Mouse (Mus musculus): ENCODE data around the gene Rab23. TPM values are rescaled to one million over a fixed set of nuclear protein-coding genes. Genes with fewer than 3 reads are reported as not detected.

Rab23 gene
- polyA plus RNA-seq (2015; fragmentation: Nextera tagmentation; extraction: Ambion mirVana): 29.2 and 30.0 TPM in 2 replicates

DNA sequence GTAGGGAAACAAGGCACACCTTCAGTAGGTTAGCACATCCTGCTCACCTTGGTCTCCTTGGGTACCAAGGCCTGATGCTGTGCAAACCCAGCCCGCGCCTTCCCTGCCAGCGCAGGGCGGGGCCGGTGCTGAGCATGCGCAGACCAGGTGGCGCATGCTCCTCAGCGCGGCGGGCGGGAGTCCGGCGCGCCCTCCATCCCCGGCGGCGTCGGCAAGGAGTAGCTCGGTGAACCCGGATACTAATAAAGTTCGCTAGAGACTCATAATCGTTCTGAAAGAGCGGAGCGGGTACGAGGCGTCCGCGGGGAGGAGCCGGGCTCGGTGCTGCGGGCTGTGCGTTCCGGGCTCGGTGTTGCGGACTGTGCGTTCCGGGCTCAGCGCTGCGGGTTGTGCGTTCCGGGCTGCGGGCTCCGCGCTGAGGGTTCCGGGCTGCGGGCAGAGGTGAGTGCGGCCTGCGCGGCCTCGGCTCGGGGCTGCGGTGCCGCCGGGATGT lies at the start of gene Rab23:
Gene Rab23 (plus strand): TSS at position 155 of the 493 bp plus-strand sequence.
- Histone ChIP-seq H3K4me1 (ENCODE audit: control insufficient read depth, insufficient read depth, low read depth, low read length) (peaks cover 5% of the 10 kb centered on the region), H3K36me3 (ENCODE audit: control insufficient read depth, insufficient read depth, low read length) (peaks cover 8% of the 10 kb centered on the region; the same call in 1 of the 2 replicates), H3K27ac (ENCODE audit: low read depth, low read length) (peak within 1 kb of the TSS; percentile 93), H3K9me3 (ENCODE audit: control insufficient read depth, low read length) (no peaks in the 10 kb centered on the region), H3K4me3 (ENCODE audit: low read length) (peak within 1 kb of the TSS; percentile 82), H3K4me2 (ENCODE audit: low read length) (peak within 1 kb of the TSS; percentile 64), H3K9ac (ENCODE audit: low read depth, low read length) (peak within 1 kb of the TSS; percentile 93), H3K27me3 (replicated peaks; ENCODE audit: control insufficient read depth, insufficient read depth, low read length) (no peaks in the 10 kb centered on the region)
- WGBS: under 1% methylated on average over 54 of the region's 54 CpGs
- peak; percentile 98 for ATAC-seq

DNA sequence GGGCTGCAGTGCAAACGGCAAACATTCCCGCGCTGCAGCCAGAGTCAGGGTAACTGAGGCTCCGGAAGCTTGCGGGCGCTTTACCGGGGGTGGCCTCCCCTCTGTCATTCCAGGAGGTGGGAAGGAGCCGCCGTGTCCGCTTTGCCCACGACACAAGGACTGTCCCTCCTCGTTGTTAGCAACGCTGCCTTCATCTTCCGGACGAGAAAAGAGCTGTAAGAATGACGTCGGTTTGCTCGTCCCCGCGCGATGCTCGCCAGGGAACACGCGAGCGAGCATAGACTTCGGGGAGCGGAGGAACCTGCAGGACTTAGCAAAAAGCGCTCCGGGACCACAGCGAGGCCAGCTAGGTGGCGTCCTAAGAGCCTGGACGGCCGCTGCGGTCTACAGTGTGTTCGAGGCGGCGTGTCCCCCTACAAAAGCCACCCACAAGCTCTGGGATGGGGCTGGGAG lies 49.5 kb upstream of the Rab23 start:
- peak; percentile 73 for ATAC-seq
- Histone ChIP-seq H3K4me2 (ENCODE audit: low read length) (peak overlapping the region; percentile 82), H3K27ac (ENCODE audit: low read depth, low read length) (peak overlapping the region; percentile 95), H3K27me3 (replicated peaks; ENCODE audit: control insufficient read depth, insufficient read depth, low read length) (no peaks in the 10 kb centered on the region), H3K4me1 (ENCODE audit: control insufficient read depth, insufficient read depth, low read depth, low read length) (peaks cover 5% of the 10 kb centered on the region), H3K9ac (ENCODE audit: low read depth, low read length) (peak overlapping the region; percentile 88), H3K4me3 (ENCODE audit: low read length) (peak overlapping the region; percentile 81), H3K36me3 (ENCODE audit: control insufficient read depth, insufficient read depth, low read length) (no peaks in the 10 kb centered on the region), H3K9me3 (ENCODE audit: control insufficient read depth, low read length) (no peaks in the 10 kb centered on the region)
- WGBS: under 1% methylated on average over 37 of the region's 37 CpGs

GRCm38 (mm10) chr1:33671441-33671840 lies 48.2 kb upstream of the Rab23 start:
- Histone ChIP-seq H3K27me3 (replicated peaks; ENCODE audit: control insufficient read depth, insufficient read depth, low read length) (no peaks in the 10 kb centered on the region), H3K4me1 (ENCODE audit: control insufficient read depth, insufficient read depth, low read depth, low read length) (peaks cover 5% of the 10 kb centered on the region), H3K36me3 (ENCODE audit: control insufficient read depth, insufficient read depth, low read length) (no peaks in the 10 kb centered on the region), H3K9me3 (ENCODE audit: control insufficient read depth, low read length) (no peaks in the 10 kb centered on the region), H3K4me2 (ENCODE audit: low read length) (no peak overlapping the region), H3K9ac (ENCODE audit: low read depth, low read length) (no peak overlapping the region), H3K27ac (ENCODE audit: low read depth, low read length) (no peak overlapping the region), H3K4me3 (ENCODE audit: low read length) (no peak overlapping the region)
- WGBS: 67% methylated on average over 5 of the region's 5 CpGs
- ATAC-seq: no peak

DNA sequence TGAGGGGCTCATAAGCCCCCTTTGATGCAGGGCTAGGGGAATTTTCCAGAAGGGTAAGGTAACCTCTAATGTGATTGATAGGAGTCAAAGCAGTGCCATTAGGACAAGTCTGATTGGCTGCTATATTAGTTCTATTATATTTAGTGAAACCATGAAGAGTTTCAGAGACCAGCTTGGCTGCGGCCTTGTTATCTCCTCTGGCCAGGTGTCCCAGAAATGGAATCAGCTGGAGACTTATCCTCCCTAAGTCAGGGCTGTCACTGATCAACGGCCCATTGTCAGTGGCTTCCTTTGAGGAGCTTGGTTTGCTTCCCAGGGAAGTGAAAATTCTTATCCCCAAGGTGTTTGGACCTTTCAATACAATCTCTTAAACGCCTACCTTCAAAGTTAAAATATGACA lies 47.6 kb upstream of the Rab23 start:
- no peak for ATAC-seq
- Histone ChIP-seq H3K4me1 (ENCODE audit: control insufficient read depth, insufficient read depth, low read depth, low read length) (peaks cover 5% of the 10 kb centered on the region), H3K4me2 (ENCODE audit: low read length) (no peak overlapping the region), H3K9me3 (ENCODE audit: control insufficient read depth, low read length) (no peaks in the 10 kb centered on the region), H3K27me3 (replicated peaks; ENCODE audit: control insufficient read depth, insufficient read depth, low read length) (no peaks in the 10 kb centered on the region), H3K36me3 (ENCODE audit: control insufficient read depth, insufficient read depth, low read length) (no peaks in the 10 kb centered on the region), H3K27ac (ENCODE audit: low read depth, low read length) (no peak overlapping the region), H3K4me3 (ENCODE audit: low read length) (no peak overlapping the region), H3K9ac (ENCODE audit: low read depth, low read length) (no peak overlapping the region)
- 75% methylated on average over 3 of the region's 3 CpGs for WGBS

GRCm38 (mm10) chr1:33672514-33672913 lies 47.2 kb upstream of the Rab23 start:
- Histone ChIP-seq H3K27ac (ENCODE audit: low read depth, low read length) (no peak overlapping the region), H3K9me3 (ENCODE audit: control insufficient read depth, low read length) (no peaks in the 10 kb centered on the region), H3K36me3 (ENCODE audit: control insufficient read depth, insufficient read depth, low read length) (no peaks in the 10 kb centered on the region), H3K4me3 (ENCODE audit: low read length) (no peak overlapping the region), H3K4me2 (ENCODE audit: low read length) (no peak overlapping the region), H3K27me3 (replicated peaks; ENCODE audit: control insufficient read depth, insufficient read depth, low read length) (no peaks in the 10 kb centered on the region), H3K4me1 (ENCODE audit: control insufficient read depth, insufficient read depth, low read depth, low read length) (peaks cover 5% of the 10 kb centered on the region), H3K9ac (ENCODE audit: low read depth, low read length) (no peak overlapping the region)
- ATAC-seq: no peak
- 12% methylated on average over 3 of the region's 3 CpGs for WGBS

DNA sequence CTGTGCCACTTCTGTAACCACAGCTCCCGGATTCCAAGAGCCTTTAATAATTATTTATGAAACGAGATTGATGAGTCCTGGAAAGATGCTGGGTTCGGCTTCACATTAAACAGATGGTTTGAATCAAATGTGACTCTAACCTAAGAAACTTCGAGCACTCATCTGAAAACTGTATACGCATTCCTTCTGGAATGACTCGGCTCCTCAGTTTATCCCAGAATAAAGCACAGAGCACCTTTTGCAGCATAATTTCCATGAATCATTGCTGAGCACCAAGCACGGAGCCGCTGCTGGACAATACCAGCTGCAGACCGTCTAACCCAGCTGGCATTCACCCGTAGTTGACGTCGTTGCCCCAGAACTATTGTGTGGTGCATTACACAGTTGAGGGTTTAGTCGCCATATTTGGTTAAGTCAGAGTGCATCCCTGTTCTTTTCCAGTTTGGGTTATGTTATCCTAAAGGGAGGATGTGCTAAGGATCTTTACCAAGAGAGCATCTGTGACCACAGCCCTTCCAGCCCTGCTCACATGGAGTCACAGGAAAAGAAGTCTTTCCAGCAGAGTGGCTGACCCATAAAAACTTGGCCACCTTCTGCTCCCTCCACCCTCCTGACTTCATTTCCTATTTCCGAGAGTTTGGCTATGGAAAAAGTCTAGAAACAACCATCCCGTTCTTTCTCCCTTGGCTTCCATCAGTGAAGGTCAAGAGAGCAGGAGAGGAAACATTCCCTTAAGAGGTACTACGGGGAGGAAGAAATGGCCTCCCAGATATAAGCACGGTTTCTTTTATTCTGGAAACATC lies 46.3 kb upstream of the Rab23 start:
- ATAC-seq: no peak

DNA sequence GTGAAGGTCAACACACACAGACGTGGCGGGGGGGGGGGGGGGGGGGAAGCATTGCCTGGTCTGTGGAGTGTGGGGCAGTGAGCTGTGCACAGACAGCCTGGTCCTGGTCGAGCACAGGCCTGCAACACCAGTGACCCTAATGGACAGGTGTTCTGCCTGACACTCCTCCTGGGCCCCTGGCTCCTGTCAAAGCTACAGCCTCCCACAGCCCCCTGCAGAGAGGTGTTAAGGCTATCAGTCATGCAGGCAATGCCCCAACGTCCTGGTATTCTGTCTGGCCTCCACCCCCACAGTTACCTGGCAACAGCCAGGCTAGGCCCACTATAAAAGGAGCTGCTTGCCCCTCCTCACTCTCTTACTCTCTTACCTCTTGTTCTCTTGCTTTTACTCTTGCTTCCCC lies 39.3 kb upstream of the Rab23 start:
- Histone ChIP-seq H3K36me3 (ENCODE audit: control insufficient read depth, insufficient read depth, low read length) (no peaks in the 10 kb centered on the region), H3K27me3 (replicated peaks; ENCODE audit: control insufficient read depth, insufficient read depth, low read length) (no peaks in the 10 kb centered on the region), H3K9ac (ENCODE audit: low read depth, low read length) (no peak overlapping the region), H3K4me1 (ENCODE audit: control insufficient read depth, insufficient read depth, low read depth, low read length) (no peaks in the 10 kb centered on the region), H3K4me3 (ENCODE audit: low read length) (no peak overlapping the region), H3K9me3 (ENCODE audit: control insufficient read depth, low read length) (no peaks in the 10 kb centered on the region), H3K27ac (ENCODE audit: low read depth, low read length) (no peak overlapping the region), H3K4me2 (ENCODE audit: low read length) (no peak overlapping the region)
- no peak for ATAC-seq
- WGBS: 34% methylated on average over 2 of the region's 4 CpGs

More for the DNA sequence above, 46.3 kb upstream of the Rab23 start:
- H3K9me3 ChIP-seq (ENCODE audit: control insufficient read depth, low read length): no peaks in the 10 kb centered on the region
- no peaks in the 10 kb centered on the region for H3K36me3 ChIP-seq (ENCODE audit: control insufficient read depth, insufficient read depth, low read length)
- H3K27ac ChIP-seq (ENCODE audit: low read depth, low read length): no peak overlapping the region
- H3K27me3 ChIP-seq (replicated peaks; ENCODE audit: control insufficient read depth, insufficient read depth, low read length): no peaks in the 10 kb centered on the region
- H3K4me1 ChIP-seq (ENCODE audit: control insufficient read depth, insufficient read depth, low read depth, low read length): peaks cover 5% of the 10 kb centered on the region
- no peak overlapping the region for H3K9ac ChIP-seq (ENCODE audit: low read depth, low read length)
- no peak overlapping the region for H3K4me3 ChIP-seq (ENCODE audit: low read length)
- H3K4me2 ChIP-seq (ENCODE audit: low read length): no peak overlapping the region
- WGBS: 81% methylated on average over 17 of the region's 17 CpGs

- no peaks in the 10 kb centered on the region for H3K4me1 ChIP-seq (ENCODE audit: control insufficient read depth, insufficient read depth, low read depth, low read length)
- no peak overlapping the region for H3K9ac ChIP-seq (ENCODE audit: low read depth, low read length)
- H3K4me3 ChIP-seq (ENCODE audit: low read length): no peak overlapping the region
- no peaks in the 10 kb centered on the region for H3K27me3 ChIP-seq (replicated peaks; ENCODE audit: control insufficient read depth, insufficient read depth, low read length)
- H3K9me3 ChIP-seq (ENCODE audit: control insufficient read depth, low read length): no peaks in the 10 kb centered on the region
- H3K36me3 ChIP-seq (ENCODE audit: control insufficient read depth, insufficient read depth, low read length): no peaks in the 10 kb centered on the region
- WGBS: 82% methylated on average over 7 of the region's 7 CpGs
- H3K4me2 ChIP-seq (ENCODE audit: low read length): no peak overlapping the region
- H3K27ac ChIP-seq (ENCODE audit: low read depth, low read length): no peak overlapping the region
- ATAC-seq: no peak
Measured at GRCm38 (mm10) chr1:33680890-33681289, 38.8 kb upstream of the Rab23 start.

DNA sequence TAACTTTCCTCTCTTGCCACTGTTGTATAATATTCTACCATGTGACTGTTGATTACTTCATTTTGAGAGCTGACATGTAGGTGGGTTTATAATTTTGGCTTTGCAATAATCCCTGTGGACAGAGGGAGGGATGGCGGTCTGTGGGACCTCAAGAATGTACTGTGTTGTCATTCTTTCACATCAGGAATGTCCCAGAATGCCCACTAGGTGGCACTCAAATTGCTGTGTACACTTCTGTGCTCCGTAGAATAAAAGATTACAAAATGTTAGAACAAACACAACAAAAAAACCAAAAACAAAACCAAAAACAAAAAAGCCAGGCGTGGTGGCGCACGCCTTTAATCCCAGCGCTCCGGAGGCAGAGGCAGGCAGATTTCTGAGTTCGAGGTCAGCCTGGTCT lies 35.2 kb upstream of the Rab23 start:
- Histone ChIP-seq H3K4me2 (ENCODE audit: low read length) (no peak overlapping the region), H3K27ac (ENCODE audit: low read depth, low read length) (no peak overlapping the region), H3K4me1 (ENCODE audit: control insufficient read depth, insufficient read depth, low read depth, low read length) (no peaks in the 10 kb centered on the region), H3K27me3 (replicated peaks; ENCODE audit: control insufficient read depth, insufficient read depth, low read length) (no peaks in the 10 kb centered on the region), H3K4me3 (ENCODE audit: low read length) (no peak overlapping the region), H3K36me3 (ENCODE audit: control insufficient read depth, insufficient read depth, low read length) (no peaks in the 10 kb centered on the region), H3K9ac (ENCODE audit: low read depth, low read length) (no peak overlapping the region), H3K9me3 (ENCODE audit: control insufficient read depth, low read length) (no peaks in the 10 kb centered on the region)
- 59% methylated on average over 8 of the region's 8 CpGs for WGBS
- no peak for ATAC-seq
